Mouse (Mus musculus) CH12.LX (cell line): ENCODE measurements around the gene Ssb.

Source experiments
- CTCF ChIP-seq, 2 experiments: IDR thresholded peaks in 1 of 2; conservative IDR thresholded peaks in 1 of 2; 2 replicates each; pipeline ENCODE4 v1.5.1; 2011 to 2012; ENCODE audit warnings: low read depth in 2 of 2, low read length in 2 of 2, improper control_type of control experiment in 1 of 2, inconsistent platforms in 1 of 2, mild to moderate bottlenecking in 1 of 2, moderate library complexity in 1 of 2
- EP300 ChIP-seq: IDR thresholded peaks from 2 replicates; pipeline ENCODE4 v1.6.1; 2011; ENCODE audit warnings: low read length, improper control_type of control experiment
- GABPA ChIP-seq: IDR thresholded peaks from 2 replicates; pipeline ENCODE4 v1.6.1; 2012; ENCODE audit warnings: low read depth, low read length, improper control_type of control experiment, inconsistent platforms; ENCODE audit not compliant: insufficient replicate concordance
- HCFC1 ChIP-seq: IDR thresholded peaks from 2 replicates; pipeline ENCODE4 v1.6.1; 2012; ENCODE audit warnings: low read depth, mild to moderate bottlenecking, inconsistent platforms, low read length, improper control_type of control experiment
- MAFK ChIP-seq: IDR thresholded peaks from 2 replicates; pipeline ENCODE4 v1.6.1; 2011; ENCODE audit warnings: low read length, improper control_type of control experiment; ENCODE audit not compliant: insufficient replicate concordance
- MEF2A ChIP-seq: IDR thresholded peaks from 2 replicates; pipeline ENCODE4 v1.6.1; 2014; ENCODE audit warnings: low read depth, mild to moderate bottlenecking, inconsistent platforms, low read length, improper control_type of control experiment, borderline replicate concordance
- POLR2A ChIP-seq: IDR thresholded peaks from 2 replicates; pipeline ENCODE4 v1.6.1; 2011; ENCODE audit warnings: low read depth, mild to moderate bottlenecking, improper control_type of control experiment, low read length
- SMC3 ChIP-seq: IDR thresholded peaks from 2 replicates; pipeline ENCODE4 v1.6.1; 2011; ENCODE audit warnings: low read depth, low read length, improper control_type of control experiment
- UBTF ChIP-seq: IDR thresholded peaks from 2 replicates; pipeline ENCODE4 v1.6.1; 2012; ENCODE audit warnings: low read depth, mild to moderate bottlenecking, inconsistent platforms, low read length, improper control_type of control experiment, moderate library complexity
- ZNF384 ChIP-seq: IDR thresholded peaks from 2 replicates; pipeline ENCODE4 v1.6.1; 2012; ENCODE audit warnings: low read depth, low read length, improper control_type of control experiment, inconsistent platforms

- no peak for TF ChIP-seq GABPA
- TF ChIP-seq UBTF = no peak
- TF ChIP-seq EP300 = no peak
- TF ChIP-seq MEF2A = no peak
- no peak for TF ChIP-seq MAFK
- TF ChIP-seq POLR2A = no peak
- no peak for TF ChIP-seq SMC3
- no peak for TF ChIP-seq CTCF (conservative IDR thresholded peaks at IDR 0.05 in 1 of 2, IDR thresholded peaks at IDR 0.05 in 1 of 2; ENCODE audit: low read depth in 2 of 2, low read length in 2 of 2)
- no peak for TF ChIP-seq HCFC1
- no peak for TF ChIP-seq ZNF384
Observed at GRCm38 (mm10) chr2:69888957-69889356, 27.6 kb downstream of the Ssb start.
